Mouse (Mus musculus): ENCODE results near the gene Leng8. TPM values are rescaled to one million over a fixed set of nuclear protein-coding genes. Genes with fewer than 3 reads are reported as not detected.

Leng8 gene
- polyA plus RNA-seq, 1 experiment from 2014 or later, result 43.7 TPM

DNA sequence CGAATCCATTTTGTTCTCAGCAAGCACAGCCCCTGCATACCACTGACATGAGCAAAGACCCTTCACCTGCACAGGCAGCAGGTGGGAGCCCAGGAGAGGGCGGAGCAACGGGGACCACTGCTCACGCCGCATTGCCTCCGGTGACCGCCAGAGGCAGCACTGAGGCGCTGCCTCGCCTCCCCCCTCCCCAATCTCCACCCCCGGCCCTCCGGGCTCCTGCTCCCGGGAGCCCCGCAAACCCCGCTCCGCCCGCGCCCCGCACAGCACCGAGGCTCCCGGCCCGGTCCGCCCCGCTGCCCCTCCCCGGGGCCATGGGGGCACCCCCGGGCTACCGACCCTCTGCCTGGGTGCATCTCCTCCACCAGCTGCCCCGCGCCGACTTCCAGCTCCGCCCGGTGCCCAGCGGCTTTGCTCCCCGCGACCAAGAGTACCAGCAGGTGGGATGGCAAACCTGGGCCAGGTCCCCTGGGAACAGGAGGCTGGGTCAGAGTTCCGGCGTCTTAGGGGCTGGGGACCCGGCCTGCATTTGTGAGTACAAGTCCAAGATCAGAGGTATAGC, 17.4 kb upstream of the Leng8 start, which contains the start of gene Ttyh1:
Ttyh1 (plus strand) TSS at position 65 of the 559 bp plus-strand sequence.
- no peak for ATAC-seq (replicated peaks; ENCODE audit: insufficient number of reproducible peaks, insufficient read depth, low FRiP score, low read depth)
- Histone ChIP-seq H3K27ac (no peak within 1 kb of the TSS), H3K4me2 (peak within 1 kb of the TSS; percentile 75), H3K4me1 (replicated peaks) (peaks cover 12% of the 10 kb centered on the region), H3K4me3 (peak within 1 kb of the TSS; percentile 48), H3K36me3 (no peaks in the 10 kb centered on the region), H3K9me3 (replicated peaks) (no peaks in the 10 kb centered on the region), H3K27me3 (peaks cover 54% of the 10 kb centered on the region), H3K9ac (peak within 1 kb of the TSS; percentile 41)
- 2% methylated on average over 36 of the region's 37 CpGs for WGBS

DNA sequence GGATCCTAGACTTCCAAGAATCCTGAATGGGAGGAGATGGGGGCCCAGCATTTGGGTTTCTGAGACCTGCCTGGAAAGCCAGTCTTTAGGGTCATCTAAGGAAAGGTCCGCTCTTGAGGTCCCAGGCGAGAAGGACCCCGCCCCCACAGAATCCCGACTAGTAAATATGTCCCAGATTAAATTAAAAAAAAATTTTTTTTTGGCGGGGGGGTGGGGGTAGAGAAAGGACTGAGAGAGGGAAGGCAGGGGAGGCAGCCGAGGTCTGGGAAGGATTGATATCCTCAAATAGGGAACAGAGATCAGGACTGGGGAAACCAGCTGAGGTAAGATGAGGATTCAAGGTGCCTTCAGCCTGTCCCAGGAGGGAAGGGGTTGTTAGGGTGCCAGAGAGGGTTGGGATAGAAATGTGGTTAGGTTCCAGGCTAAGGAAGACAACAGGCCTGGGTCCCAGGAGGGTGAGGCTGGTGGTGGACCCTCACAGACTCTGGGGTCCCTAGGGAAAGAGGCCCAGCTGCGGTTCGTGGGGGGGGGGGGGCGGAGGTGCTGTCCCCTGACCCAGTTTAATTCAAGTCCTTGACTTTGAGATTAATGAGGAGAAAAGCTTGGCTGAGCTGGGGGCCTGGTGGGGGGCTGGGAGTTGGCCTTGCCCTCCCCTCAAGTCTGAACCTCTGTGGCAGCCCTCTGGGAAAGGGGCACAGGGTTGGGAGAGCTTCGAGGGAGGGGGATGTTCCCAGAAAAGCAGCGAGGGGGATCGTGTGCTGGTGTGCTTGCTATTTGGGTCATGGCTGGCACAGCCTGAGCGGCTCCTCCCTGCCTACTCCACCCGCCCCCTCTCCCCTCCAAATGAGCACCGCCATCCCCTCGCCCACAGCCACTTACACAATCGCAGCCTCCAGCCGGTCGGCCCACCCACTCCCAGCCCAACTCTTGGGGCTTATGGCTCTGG, 16.6 kb upstream of the Leng8 start:
- Histone ChIP-seq H3K36me3 (no peaks in the 10 kb centered on the region), H3K27me3 (peaks cover 54% of the 10 kb centered on the region), H3K27ac (no peak overlapping the region), H3K4me3 (peak overlapping the region; percentile 48), H3K4me2 (peak overlapping the region; percentile 75), H3K9me3 (replicated peaks) (no peaks in the 10 kb centered on the region), H3K4me1 (replicated peaks) (peaks cover 14% of the 10 kb centered on the region), H3K9ac (no peak overlapping the region)
- ATAC-seq (replicated peaks; ENCODE audit: insufficient number of reproducible peaks, insufficient read depth, low FRiP score, low read depth), result no peak
- WGBS, result 19% methylated on average over 19 of the region's 19 CpGs

DNA sequence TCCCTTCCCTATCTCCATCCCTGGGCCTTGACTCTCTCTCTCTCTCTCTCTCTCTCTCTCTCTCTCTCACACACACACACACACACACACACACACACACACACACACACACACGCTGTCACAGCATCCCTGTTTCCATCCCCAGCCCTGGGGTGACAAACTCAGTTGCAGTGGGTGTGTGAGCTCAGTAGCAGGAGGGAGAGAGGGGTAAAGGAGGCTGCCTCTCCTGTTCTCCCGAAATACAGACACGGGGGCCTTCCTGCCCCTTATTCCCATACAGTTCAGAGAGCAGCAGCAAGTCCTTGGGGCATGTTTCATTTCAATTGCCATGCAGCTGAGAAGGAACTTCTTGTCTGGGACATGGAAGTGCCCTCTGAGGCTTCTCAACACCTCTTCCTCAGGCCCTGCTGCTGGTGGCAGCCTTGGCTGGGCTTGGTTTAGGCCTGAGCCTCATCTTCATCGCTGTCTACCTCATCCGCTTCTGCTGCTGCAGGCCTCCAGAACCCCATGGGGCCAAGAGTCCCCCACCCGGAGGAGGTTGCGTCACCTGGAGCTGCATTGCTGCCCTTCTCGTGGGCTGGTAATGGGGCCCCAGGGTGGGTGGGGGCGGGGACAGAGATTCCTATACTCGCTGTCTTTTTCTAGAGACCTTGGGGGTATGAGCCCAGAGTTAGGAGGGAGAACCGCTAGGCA, 14.6 kb upstream of the Leng8 start:
- Histone ChIP-seq H3K4me3 (no peak overlapping the region), H3K9me3 (replicated peaks) (no peaks in the 10 kb centered on the region), H3K4me2 (no peak overlapping the region), H3K9ac (no peak overlapping the region), H3K36me3 (no peaks in the 10 kb centered on the region), H3K27ac (no peak overlapping the region), H3K4me1 (replicated peaks) (peaks cover 14% of the 10 kb centered on the region), H3K27me3 (peaks cover 54% of the 10 kb centered on the region)
- ATAC-seq (replicated peaks; ENCODE audit: insufficient number of reproducible peaks, insufficient read depth, low FRiP score, low read depth), result no peak
- 50% methylated on average over 11 of the region's 11 CpGs for WGBS

DNA sequence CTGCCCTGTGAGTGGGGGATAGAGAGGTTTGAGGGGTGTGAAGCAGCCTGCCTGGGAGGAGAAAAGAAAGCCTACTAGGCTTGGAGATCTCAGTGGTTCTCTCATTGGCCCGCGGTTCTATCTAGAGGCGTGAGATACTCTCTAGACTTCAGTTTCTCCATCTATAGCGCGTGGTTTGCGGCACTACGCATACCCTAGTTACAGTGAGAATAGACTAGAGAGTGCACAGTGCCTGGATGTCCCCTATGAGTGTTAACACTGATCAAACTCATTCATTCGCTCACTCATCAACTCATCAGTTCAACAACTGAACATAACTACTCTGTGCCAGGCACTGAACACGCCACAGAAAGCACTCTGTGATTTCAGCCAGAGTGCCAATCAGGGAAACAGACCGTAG, 14.1 kb upstream of the Leng8 start:
- Histone ChIP-seq H3K4me3 (no peak overlapping the region), H3K4me1 (replicated peaks) (peaks cover 14% of the 10 kb centered on the region), H3K4me2 (no peak overlapping the region), H3K9ac (no peak overlapping the region), H3K9me3 (replicated peaks) (no peaks in the 10 kb centered on the region), H3K27ac (no peak overlapping the region), H3K36me3 (no peaks in the 10 kb centered on the region), H3K27me3 (peaks cover 49% of the 10 kb centered on the region)
- ATAC-seq (replicated peaks; ENCODE audit: insufficient number of reproducible peaks, insufficient read depth, low FRiP score, low read depth), result no peak
- 77% methylated on average over 10 of the region's 10 CpGs for WGBS

DNA sequence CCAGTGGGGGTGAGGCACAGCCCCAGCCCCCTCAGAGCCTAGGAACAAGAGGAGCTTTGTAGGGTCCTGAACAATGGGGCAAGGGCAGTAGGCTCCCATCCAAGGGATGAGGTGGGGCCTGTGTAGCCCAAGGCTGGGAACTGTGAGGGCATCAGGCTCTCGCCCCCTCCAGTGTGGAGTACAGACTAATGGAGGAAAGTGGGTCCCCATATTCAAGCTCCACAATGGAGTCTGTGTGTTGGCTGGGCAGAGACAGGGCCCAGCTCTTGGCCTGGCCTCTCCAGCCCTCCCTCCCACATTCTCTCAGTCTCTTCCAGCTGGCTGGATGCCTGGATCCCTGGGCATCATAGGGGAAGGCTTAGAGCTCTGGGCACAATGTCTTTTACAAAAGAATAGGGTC, 13.1 kb upstream of the Leng8 start:
- H3K27ac ChIP-seq, result no peak overlapping the region
- H3K4me2 ChIP-seq, result no peak overlapping the region
- no peaks in the 10 kb centered on the region for H3K36me3 ChIP-seq
- H3K9ac ChIP-seq, result no peak overlapping the region
- H3K9me3 ChIP-seq (replicated peaks), result no peaks in the 10 kb centered on the region
- H3K4me3 ChIP-seq, result no peak overlapping the region
- peaks cover 39% of the 10 kb centered on the region for H3K27me3 ChIP-seq
- no peak; the same call in 1 of the 2 replicates for ATAC-seq (replicated peaks; ENCODE audit: insufficient number of reproducible peaks, insufficient read depth, low FRiP score, low read depth)
- peaks cover 15% of the 10 kb centered on the region for H3K4me1 ChIP-seq (replicated peaks)
- 67% methylated on average over 1 of the region's 1 CpGs for WGBS

DNA sequence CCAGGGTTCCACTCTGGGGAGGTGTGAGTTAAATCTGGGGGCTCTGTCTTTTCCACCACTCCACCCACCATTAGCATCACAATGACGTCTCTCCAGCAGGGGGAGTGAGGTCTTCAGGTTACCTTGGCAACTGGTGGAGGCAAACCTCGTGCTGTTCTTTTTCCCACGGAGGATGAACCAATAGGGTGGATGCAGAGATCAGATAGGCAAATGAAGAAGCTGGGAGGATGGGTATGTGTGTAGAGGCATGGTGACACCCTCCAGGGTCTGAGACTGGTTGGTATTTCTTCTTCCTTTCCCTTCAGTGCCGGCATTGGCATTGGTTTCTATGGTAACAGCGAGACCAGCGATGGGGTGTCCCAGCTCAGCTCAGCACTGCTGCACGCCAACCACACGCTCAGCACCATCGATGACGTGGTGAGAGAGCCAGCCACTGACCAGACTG, 12.5 kb upstream of the Leng8 start:
- ATAC-seq (replicated peaks; ENCODE audit: insufficient number of reproducible peaks, insufficient read depth, low FRiP score, low read depth), result no peak; the same call in 1 of the 2 replicates
- Histone ChIP-seq H3K9me3 (replicated peaks) (no peaks in the 10 kb centered on the region), H3K36me3 (no peaks in the 10 kb centered on the region), H3K4me1 (replicated peaks) (peaks cover 19% of the 10 kb centered on the region), H3K4me2 (peak overlapping the region; percentile 35; the same call in 1 of the 2 replicates), H3K27me3 (peaks cover 33% of the 10 kb centered on the region), H3K9ac (no peak overlapping the region), H3K27ac (no peak overlapping the region), H3K4me3 (no peak overlapping the region)
- WGBS, result 2% methylated on average over 10 of the region's 10 CpGs

DNA sequence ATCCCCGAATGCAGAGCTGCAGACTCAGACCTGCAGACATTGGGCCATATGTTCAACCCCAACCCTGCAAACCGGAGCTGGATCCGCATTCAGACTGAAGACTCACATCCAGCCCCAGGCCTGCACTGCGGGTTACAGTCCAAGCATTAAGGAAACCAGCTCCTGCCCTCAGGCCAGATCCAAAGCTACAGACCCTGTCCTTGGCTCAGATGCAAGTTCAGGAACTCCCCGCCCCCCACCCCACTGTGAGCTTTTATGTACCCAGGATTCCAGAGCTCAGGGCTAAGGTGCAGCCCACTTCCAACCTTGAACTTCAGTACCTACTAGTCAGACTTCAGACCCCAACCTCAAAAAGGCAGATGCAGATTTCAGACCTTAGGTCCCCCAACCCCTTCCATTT, 12.0 kb upstream of the Leng8 start:
- H3K4me2 ChIP-seq, result no peak overlapping the region
- peaks cover 14% of the 10 kb centered on the region for H3K4me1 ChIP-seq (replicated peaks)
- WGBS, result 30% methylated on average over 5 of the region's 5 CpGs
- ATAC-seq (replicated peaks; ENCODE audit: insufficient number of reproducible peaks, insufficient read depth, low FRiP score, low read depth), result no peak
- no peaks in the 10 kb centered on the region for H3K9me3 ChIP-seq (replicated peaks)
- no peak overlapping the region for H3K27ac ChIP-seq
- no peak overlapping the region for H3K4me3 ChIP-seq
- H3K36me3 ChIP-seq, result no peaks in the 10 kb centered on the region
- peaks cover 28% of the 10 kb centered on the region for H3K27me3 ChIP-seq
- H3K9ac ChIP-seq, result no peak overlapping the region

DNA sequence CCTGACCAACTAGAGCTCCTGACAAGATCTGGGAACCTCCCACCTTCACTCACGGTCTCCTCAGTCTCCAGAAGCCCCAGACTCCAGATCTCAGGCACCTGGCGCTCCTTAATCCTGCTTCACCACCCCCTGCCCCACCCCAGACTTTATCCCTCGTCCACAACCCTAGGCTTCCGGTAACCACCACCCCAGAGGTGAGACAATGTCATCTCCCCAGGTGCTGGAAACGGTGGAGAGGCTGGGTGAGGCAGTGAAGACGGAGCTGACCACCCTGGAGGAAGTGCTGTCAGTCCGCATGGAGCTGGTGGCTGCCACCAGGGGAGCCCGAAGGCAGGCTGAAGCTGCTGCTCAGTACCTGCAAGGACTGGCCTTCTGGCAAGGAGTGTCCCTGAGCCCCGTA, 11.5 kb upstream of the Leng8 start:
- WGBS, result 20% methylated on average over 9 of the region's 9 CpGs

DNA sequence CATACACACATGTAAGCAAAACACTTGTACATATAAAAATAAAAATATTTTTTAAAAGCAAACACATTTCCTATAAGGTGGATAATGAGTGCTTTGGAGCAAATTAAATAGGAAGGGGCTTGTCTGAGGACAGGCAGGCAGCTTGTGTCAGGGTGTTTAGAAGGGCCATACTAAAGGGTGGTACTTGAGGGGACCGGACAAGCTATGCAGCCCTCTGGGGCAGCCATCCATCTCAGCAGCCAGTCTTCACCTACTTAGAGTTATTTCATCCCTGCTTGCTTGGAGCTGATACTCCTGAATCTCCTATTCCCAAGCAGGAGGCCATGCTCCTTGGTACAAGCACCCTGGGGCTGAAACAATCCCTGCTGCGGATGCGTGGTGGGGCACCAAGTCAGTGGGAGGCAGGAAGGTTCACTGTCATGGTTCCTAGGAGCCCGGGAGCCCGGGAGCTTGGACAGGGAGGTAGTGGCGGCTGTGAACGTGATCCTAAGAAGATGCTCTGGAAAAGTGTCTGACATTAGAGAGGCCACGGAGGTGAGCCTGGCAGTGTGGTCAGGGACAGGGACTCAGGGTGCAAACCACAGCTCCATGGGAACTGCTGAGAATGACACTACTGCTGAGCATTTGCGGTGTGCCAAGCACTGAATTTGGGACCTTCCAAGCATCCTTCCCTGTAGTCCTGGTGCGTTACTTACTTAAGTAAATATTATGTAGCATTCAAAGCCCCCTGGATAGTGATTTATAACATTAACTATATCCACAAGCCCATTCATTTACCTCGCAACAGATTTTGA, 9.7 kb upstream of the Leng8 start:
- H3K27me3 ChIP-seq, result peaks cover 9% of the 10 kb centered on the region
- H3K4me1 ChIP-seq (replicated peaks), result peaks cover 19% of the 10 kb centered on the region
- no peak overlapping the region for H3K4me3 ChIP-seq
- H3K4me2 ChIP-seq, result no peak overlapping the region
- H3K27ac ChIP-seq, result no peak overlapping the region
- no peak overlapping the region for H3K9ac ChIP-seq
- no peaks in the 10 kb centered on the region for H3K9me3 ChIP-seq (replicated peaks)
- WGBS, result 80% methylated on average over 11 of the region's 11 CpGs
- H3K36me3 ChIP-seq, result no peaks in the 10 kb centered on the region
- no peak for ATAC-seq (replicated peaks; ENCODE audit: insufficient number of reproducible peaks, insufficient read depth, low FRiP score, low read depth)

More for the DNA sequence above, 11.5 kb upstream of the Leng8 start:
- Histone ChIP-seq H3K27ac (no peak overlapping the region), H3K9me3 (replicated peaks) (no peaks in the 10 kb centered on the region), H3K4me1 (replicated peaks) (peaks cover 14% of the 10 kb centered on the region), H3K27me3 (peaks cover 24% of the 10 kb centered on the region), H3K4me3 (no peak overlapping the region), H3K36me3 (no peaks in the 10 kb centered on the region), H3K9ac (no peak overlapping the region), H3K4me2 (no peak overlapping the region)
- no peak for ATAC-seq (replicated peaks; ENCODE audit: insufficient number of reproducible peaks, insufficient read depth, low FRiP score, low read depth)

DNA sequence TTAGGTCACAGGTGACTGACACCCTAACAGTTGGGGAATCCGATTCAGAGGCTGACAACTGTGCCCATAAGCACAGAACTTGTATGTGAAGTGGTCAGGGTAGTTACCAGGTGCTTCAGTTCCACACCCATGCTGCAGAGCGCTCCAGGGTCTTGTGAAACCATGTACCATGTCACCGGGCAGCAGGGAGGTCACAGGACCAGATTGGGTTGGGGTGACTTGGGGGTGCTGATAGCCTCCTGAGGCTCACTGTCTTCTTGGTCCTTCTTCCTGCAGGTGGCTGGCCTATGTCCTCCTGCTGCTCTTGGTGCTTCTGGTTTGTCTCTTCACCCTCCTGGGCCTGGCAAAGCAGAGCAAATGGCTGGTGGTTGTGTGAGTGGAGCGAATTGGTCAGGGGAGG, 8.9 kb upstream of the Leng8 start:
- H3K4me3 ChIP-seq, result no peak overlapping the region
- no peak overlapping the region for H3K27ac ChIP-seq
- no peak overlapping the region for H3K4me2 ChIP-seq
- no peaks in the 10 kb centered on the region for H3K36me3 ChIP-seq
- H3K9me3 ChIP-seq (replicated peaks), result no peaks in the 10 kb centered on the region
- 80% methylated on average over 4 of the region's 4 CpGs for whole genome bisulfite sequencing
- ATAC-seq (replicated peaks; ENCODE audit: insufficient number of reproducible peaks, insufficient read depth, low FRiP score, low read depth), result no peak
- no peak overlapping the region for H3K9ac ChIP-seq
- H3K27me3 ChIP-seq, result peaks cover 2% of the 10 kb centered on the region; the same call in 1 of the 2 replicates
- peaks cover 19% of the 10 kb centered on the region for H3K4me1 ChIP-seq (replicated peaks)
